Mouse (Mus musculus) testis, postnatal 10 days (tissue): ENCODE measurements around the gene Osbpl3.
A peak's percentile ranks its signal among the peaks of the same experiment; 100 is the strongest.

Experiments
- DNase-seq: peaks from one replicate; pipeline ENCODE4 v3.0.0; 2021; ENCODE audit warnings: low spot score

The Osbpl3 gene

GRCm38 (mm10) chr6:50279642-50280041 is 176.4 kb downstream of the Osbpl3 start:
- DNase-seq = no peak

- no peak for DNase-seq
Observed at GRCm38 (mm10) chr6:50273947-50274346, 182.1 kb downstream of the Osbpl3 start.

DNA sequence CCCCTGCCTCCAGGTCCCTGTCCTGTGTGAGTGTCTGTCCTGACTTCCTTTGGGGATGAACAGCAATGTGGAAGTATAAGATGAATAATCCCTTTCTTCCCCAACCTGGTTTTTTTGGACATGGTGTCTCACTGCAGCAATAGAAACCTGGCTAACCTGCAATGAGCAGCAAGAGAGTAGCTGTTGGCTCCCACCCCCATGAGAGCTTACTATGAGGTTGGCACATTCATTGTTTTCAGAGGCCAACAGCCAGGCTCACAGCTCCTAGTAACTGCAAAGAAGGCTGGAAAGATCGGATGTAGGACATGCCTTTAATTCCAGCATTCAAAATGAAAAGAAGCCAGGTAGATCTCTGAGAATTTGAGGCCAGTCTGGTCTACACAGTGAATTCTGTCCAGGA is 182.6 kb downstream of the Osbpl3 start:
- DNase-seq = no peak

GRCm38 (mm10) chr6:50263670-50264069 is 192.3 kb downstream of the Osbpl3 start, which contains the start of gene Gsdme:
Gsdme (minus strand) TSS chr6:50263862.
- DNase-seq = peak; percentile 19

DNA sequence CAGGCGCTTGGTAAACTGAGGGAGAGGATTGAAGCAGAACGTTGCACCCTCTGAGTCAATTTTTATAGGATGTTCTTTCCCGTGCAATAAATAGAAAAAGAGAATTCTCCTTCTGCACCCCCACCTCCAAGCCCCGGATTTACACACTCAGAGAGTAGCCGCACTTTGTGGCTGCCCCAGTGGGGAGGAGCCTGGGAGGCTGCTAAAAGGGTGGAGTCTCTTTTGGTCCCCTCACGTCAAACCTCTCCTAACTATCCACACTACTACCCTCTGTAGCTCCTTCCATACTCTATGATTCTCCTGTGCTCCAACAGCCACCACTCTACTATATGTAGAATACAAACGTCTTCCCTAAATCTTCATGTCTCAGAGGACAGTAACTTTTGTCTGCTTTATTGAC is 193.7 kb downstream of the Osbpl3 start:
- DNase-seq = peak; percentile 23

GRCm38 (mm10) chr6:50261922-50262261 is 194.1 kb downstream of the Osbpl3 start:
- DNase-seq = no peak

GRCm38 (mm10) chr6:50261201-50261921 is 194.6 kb downstream of the Osbpl3 start:
- peak; percentile 91 for DNase-seq

DNA sequence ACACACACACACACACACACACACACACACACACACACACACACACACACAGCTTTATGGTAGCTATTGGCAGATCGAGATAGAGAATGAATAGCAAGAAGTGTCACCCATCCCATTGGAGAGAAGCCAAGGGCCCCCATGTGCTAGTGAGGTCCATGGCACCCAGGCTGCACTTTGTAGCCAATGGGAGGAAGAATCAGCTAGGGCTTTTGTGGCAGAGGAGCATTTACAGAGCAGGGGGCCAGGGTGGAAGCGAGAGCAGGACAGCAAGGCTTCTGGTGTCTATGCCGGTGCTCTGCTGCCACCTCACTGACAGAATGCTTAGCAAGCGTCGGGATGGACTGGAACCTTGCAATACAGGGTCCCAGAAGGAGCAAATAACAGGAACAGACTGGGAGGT is 200.6 kb downstream of the Osbpl3 start:
- no peak for DNase-seq

- peak; percentile 58 for DNase-seq
Observed at GRCm38 (mm10) chr6:50254723-50255184, 201.2 kb downstream of the Osbpl3 start.

DNA sequence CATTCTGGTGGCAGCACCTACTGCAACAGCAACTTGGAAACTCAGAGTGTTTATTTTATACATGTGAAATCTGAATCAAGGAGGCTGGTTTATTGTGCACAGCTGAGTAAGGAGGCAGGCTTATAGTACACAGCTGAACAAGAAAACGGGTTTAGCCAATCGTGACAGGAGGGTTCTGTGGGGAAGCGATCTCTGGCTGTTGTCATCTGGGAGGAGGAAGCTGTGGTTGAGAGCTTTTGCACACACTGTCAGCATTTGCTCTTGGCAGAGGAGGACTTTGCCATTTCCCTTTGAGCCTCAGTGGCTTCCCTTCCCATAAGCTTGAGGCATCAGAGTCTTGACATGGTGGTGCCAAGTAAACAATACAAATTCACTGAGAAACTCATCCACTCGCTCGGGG is 203.3 kb downstream of the Osbpl3 start:
- DNase-seq = no peak

DNA sequence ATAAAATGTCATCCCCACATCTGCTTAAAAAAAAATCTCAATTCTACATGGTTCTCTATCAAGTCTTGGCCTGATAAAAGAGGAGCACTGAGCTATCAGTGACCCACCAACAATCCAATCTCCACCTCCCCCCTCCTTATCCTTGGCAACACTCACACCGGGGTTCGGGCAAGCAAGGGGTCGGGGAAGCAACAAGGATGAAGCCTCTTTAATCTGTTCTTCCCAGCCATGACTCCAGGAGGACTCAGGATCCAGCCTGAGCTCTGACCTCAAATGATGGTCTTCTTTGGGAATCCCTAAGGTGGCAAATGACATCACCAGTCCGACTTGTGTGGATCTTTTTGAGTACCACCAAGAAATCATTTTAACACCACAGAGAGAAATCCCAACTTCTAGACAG is 208.2 kb downstream of the Osbpl3 start:
- no peak for DNase-seq

GRCm38 (mm10) chr6:50247356-50247755 is 208.6 kb downstream of the Osbpl3 start:
- DNase-seq = no peak

DNA sequence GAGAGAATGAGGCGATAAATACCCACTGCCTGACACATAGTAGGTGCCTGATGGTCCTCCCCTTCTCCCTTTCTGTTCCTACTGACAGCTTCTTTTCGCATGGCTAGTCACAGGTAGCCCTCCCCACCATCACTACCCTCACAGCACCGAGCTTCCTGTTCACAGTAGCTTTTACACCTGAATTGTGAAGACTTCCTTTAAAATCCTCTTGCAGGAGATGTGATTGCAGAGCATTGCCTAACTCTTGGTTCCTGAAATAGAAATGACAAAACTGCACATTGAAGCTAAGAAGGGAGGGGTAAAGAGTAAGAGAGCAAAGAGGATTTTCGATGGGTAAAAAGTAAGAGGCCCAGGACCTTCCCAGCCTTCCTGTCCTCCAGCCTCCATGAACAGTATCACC is 211.0 kb downstream of the Osbpl3 start:
- DNase-seq = no peak

- no peak for DNase-seq
Observed at GRCm38 (mm10) chr6:50244126-50244525, 211.9 kb downstream of the Osbpl3 start.
